Mouse (Mus musculus) heart, postnatal 10 days (tissue): ENCODE data around the gene Usp24. TPM values are rescaled to one million over a fixed set of nuclear protein-coding genes. Genes with fewer than 3 reads are reported as not detected.

Source experiments
- DNase-seq, 2 experiments: peaks; one replicate each; pipeline ENCODE4 v3.0.0; 2021
- intact Hi-C: fragments of 180-260 bp; cut with DNase I; formaldehyde crosslinking; loops from one replicate; pipeline ENCODE4 v1.15.1; 2025
- total RNA-seq, 2 experiments: library from RNA; stranded (reverse); gene quantifications; 2 replicates each; pipeline ENCODE4 v1.2.3; 2021

The Usp24 gene
- 10 to 100 TPM; 40.6 to 44.5 TPM for total RNA-seq

DNA sequence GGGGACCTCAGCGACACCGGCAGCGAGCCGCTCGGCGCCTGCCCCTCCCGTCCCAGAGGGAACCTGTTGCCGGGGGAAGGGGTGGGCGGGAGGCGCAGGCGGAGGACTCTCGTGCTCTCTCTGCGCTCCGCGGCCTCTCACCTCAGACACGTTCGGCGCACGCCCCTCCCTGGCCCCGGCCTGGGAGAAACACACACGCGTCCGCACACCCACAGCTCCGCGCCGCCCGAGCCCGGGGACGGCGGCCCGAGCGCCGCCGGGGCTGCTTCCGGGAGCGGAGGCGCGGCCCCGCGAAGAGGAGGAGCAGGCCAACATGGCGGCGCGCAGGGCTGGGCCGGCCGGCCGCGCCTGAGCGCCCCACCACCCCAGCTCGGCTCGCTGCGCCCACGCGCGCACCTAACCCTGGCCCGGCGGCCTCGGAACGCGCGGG, at the start of gene Usp24:
Usp24 (plus strand) TSS at position 293 of the 430 bp plus-strand sequence.
- peak; percentile 84 to 85 for DNase-seq
- intact Hi-C loops: loop anchor here (2.0 to 5.0 kb wide), 2 partner anchors 55 to 84 kb away; no protein-coding TSS in a partner anchor

DNA sequence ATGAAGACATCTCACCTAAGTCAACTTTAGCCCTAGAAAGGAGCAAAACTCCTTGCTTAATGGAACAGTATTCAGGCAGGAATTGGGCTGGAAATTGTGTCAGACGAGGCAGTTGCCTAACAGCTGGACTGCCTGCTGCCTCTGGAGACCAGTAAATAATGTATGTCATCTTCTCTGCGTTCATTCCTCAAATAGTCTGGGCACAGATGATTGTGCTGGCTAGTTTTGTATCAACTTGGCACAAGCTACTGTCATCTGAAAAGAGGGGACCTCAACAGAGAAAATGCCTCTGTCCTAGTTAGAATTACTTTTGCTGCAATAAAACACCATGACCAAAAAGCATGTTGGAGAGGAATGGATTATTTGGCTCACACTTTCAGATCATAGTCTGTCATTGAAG, 39.1 kb upstream of the Usp24 start:
- intact Hi-C loops: no loop called here
- DNase-seq: no peak

DNA sequence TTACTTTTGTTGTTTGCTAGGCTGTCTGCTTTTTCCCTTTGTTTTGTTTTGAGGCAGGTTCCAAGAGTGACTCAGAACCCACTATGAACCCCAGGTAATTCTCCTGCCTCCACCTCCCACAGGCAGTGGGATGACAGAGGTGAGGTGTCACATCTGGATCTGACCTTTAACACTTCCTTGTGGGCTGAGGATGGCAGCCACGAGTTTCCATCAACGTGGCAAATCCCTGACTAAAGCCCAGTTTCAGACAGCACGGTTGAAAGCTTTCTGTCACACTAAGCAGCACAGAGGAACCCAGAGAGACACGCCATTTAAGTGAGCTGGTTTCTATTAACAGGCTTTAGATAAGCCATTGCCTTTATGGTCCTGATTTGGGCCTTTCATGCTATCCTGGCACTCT, 36.8 kb upstream of the Usp24 start:
- intact Hi-C loops: no loop called here
- DNase-seq: no peak

DNA sequence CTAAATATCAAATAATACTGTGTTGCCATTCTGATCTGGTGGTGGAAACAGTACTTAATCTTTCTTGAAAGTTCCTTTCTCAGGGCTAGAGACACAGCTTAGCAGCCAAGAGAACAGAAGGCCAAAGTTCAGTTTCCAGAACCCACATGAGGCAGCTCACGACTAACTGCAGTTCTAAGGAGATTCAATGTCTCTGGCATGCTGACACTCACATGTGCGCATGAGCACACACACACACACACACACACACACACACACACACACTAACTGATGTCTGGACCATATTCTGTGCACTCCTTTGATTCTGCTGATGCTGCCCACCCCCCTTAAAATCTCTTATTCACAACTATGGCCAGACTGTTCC, 34.9 kb upstream of the Usp24 start:
- intact Hi-C loops: no loop called here

DNA sequence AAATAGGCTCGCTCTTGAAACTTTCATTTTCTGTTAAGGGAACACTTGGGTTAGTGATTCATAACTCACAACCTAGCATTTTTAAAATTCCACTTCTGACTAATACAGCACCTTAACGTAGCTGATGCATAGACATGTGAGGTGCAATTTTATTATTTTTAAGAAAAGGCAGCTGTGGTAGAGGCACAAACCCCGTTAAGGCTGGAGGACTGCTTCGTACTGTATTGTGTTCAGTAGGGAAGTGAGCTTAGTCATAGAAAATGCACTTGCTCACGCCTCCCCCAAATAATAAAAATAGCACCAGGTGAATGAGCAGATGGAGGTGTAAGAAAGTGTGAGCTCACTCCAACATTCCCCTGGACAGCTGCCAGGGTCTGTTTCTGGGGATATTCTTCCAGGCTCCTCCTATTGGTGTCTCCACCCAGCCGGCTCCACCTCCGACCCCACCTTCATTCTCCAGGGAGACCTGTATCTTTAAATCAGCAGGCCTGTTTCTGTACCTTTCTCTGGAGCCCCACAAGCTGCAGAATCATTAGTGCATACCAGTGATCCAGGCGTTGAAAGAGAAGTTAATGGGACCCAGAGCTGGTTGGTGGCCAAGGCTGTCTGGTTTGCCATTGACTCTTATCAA, 34.4 kb upstream of the Usp24 start:
- DNase-seq: peak; percentile 60 to 62
- intact Hi-C loops: no loop called here

More for the DNA sequence above, 34.9 kb upstream of the Usp24 start:
- no peak for DNase-seq

DNA sequence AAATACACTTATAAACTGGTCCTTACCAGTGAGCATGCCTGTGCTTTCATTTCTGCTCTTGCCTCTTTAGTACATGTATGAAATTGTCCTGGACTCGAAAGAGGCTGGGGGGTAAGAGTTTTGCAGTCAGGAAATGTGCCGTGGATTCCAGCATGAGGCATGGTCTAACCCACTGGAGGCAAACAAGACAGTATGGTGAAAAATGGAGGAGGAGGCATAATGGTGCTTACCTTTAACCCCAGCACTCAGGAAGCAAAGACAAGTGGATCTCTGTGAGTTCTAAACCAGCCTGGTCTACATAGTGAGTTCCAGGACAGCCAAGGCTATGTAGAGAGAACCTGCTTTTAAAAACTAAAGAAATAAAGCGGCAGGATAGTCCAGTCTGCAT, 33.9 kb upstream of the Usp24 start:
- intact Hi-C loops: no loop called here
- no peak for DNase-seq

DNA sequence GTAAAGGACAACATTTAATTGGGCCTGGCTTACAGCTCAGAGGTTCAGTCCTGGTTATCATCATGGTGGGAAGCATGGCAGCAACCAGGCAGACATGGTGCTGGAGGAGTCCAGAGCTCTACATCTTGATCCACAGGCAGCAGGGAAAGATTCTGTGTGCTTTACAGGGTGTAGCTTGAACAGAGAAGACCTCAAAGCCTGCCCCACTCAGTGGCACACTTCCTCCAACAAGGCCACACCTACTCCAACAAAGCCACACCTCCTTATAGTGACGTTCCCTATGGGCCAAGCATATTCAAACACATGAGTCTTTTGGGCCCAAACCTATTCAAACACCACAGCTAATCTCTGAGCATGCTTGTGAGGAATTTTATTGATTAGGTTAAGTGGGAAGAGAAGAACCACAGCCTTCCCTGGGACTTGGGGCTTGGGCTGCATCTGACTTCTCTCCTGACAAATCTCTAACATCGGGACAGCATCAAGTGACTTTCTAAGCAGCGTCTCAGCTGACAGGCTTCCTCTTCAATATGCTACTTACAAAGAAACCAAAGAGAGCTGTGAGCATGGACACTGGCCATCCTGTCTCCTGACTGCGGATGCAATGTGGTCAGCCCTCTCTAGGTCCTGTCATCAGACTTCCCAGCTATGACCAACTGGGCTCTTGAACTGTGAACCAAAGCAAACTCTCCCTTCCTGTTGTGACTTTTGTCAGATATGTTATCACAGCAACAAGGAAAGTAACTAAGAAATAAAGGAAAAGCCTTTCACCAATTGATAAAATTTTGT, 28.9 kb upstream of the Usp24 start:
- intact Hi-C loops: no loop called here
- DNase-seq: no peak

DNA sequence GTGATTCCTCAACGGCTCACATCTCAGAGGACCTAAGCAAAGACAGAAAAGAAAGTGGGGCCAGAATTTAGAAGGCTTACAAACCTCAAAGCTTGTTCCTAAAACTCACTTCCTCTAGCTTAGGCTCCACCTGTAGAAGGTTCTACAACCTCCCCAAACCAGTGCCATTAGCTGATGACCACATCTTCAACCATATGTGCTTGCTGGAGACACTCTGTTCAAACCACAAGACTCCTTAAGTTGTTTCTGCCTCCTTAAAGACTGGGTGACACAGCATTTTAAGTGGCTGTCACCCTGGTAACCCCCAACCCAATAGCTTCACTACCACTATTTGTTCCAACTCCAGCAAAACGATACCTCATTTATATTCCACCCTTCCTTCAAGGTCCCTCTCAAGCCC, 25.8 kb upstream of the Usp24 start:
- DNase-seq: no peak
- intact Hi-C loops: no loop called here

DNA sequence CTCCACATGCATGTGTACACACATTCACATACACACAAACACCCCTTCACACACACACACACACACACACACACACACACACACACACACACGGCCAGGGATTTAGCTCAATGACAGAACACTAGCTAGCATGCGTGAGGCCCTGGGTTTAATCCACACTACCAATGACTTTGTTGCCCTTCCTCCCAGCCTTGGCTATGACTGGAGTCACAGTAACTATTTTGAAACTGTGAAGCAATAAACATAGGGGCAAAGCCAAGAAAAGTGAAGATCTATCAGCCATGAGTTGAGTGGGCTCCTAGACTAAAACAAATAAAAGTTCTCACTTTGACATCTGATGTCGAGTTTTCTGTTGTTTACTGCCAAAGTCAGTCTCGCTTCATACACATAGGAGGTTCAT, 23.2 kb upstream of the Usp24 start:
- no peak for DNase-seq
- intact Hi-C loops: no loop called here

DNA sequence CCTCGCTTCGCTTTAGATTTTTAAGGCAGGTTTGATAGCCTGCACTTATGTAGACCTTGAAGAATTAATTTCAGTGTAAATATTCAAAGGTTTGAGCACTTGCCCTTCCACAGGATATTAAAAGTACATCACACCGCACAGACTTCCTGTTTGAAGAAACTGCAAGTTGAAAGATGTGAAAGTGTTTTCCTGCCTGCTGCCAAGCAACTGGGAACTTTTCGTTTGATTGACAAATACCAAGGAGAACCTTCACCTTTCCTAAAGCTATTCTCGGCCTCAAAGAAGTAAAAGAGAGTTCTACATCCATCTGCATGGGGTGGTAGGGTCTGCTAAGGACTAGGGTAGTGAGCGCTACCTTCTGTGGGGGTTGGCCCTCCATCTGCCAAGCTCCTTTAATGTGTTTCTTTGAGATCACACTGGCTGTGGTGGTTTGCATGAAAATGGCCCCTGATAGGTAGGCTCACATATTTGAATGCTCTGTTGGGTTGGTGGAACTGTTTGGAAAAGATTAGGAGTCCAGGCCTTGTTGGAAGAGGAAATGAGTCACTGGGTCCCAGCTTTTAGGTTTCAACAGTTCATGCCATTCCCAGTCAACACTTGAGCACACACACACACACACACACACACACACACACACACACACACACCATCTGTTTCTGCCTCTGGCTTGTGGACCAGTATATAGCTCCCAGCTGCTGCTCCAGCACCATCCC, 22.5 kb upstream of the Usp24 start:
- no peak for DNase-seq
- intact Hi-C loops: no loop called here

DNA sequence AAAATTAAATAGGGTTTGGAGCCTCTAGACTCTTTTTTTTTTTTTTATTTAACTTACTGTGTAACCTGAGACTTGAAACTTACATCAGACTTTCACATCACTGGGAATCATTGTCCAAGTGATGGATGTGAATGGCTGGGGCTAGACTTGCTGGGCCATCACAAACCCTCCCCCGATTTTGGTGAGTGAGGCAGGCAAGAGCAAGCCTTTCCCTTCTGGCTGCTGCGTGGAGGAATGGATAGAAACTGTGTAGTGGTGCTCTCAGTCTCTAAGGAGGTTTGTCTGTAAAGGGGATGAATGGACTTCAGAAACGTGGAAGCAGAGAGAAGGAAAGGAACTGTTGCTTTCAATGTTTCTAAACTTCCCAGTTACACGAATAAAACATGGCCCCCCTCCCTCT, 20.3 kb upstream of the Usp24 start:
- intact Hi-C loops: no loop called here

DNA sequence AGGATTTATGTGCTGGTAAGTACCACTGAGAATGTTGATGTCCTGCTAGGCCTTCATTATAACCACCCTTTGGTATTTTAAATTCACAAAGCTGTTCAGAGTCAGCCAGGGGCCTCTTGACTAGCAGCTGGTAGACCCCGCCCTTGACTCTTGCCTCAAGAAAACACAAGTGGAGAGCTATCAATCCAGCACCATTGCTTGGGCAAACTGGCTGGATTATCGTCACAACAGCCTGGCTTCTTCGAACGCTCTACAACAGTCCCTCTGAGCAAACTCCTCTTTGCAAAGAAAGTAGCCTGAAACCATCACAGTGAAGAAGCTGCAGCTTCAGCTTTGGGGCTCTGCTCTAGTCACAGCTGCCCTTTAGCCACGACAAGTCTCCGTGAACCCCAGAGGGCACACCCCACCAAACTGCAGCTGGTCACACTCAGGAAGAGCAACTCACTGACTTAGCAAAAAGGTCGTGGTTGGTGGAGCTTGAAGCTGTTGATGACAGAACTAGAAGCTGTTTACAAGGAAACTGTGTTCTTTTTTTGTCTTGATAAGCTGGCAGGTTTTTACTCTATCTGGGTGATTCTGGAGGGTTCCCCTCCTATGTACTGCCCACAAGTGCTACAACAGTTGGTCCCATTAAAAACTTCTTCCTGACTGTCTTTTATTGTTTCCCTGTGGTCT, 19.5 kb upstream of the Usp24 start:
- no peak for DNase-seq
- intact Hi-C loops: no loop called here

More for the DNA sequence above, 20.3 kb upstream of the Usp24 start:
- DNase-seq: no peak

DNA sequence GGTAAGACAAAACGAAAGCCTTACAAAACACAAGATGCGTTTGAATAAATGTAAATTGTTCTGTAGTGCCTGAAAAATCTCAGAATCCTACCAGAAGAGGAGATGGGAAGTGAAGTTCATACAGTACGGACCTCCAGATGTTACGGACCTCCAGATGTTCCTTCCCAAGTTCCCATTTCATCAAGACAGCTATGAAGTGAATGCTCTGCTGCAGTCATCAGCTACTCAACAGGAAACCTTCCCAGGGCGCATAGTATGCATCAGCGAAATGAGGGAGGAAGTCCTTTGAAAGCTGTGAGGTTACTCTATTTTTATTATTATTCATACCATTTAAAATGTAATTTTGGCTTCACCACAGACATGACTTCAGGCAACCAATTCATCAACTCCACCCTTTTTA, 14.7 kb upstream of the Usp24 start:
- DNase-seq: peak; percentile 34 to 46

DNA sequence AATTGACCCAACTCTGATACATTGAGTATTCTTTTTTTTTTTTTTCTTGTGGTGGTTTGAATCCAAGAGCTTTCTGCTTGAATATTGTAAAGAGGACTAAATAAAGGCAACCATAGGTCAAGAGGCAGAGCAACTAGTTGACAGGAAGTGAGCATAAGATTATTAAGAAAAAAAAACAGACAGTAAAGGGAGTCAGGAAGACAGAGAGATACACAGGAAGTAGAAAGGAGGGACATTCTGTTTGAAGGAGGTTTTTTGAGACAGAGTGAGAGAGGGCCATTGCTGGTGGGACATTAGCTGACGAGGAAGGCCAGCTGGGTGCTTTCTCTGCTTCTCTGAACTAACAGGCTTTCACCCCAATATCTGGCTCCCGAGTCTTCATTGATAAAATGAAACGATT, 7.9 kb upstream of the Usp24 start:
- no peak for DNase-seq
- intact Hi-C loops: no loop called here

More for the DNA sequence above, 14.7 kb upstream of the Usp24 start:
- intact Hi-C loops: no loop called here

DNA sequence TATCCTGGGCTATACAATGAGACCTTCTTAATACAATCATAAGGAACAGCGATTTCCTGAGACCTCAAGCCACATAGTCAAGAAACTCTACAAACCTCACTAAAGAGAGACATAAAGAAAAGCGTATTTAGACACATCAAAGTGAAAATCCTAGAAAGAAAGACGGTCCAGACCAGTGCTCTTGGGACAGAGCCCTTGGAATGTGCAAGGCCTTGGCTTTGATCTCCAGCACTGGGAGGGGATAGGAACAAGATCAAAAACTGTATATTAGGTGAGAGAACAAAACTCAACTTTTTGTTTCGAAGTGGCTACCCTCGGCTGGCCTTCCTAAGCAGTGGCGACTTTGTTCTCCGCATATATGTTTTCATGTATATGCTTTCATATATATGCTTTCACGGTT, 3.4 kb upstream of the Usp24 start:
- no peak for DNase-seq
- intact Hi-C loops: no loop called here

DNA sequence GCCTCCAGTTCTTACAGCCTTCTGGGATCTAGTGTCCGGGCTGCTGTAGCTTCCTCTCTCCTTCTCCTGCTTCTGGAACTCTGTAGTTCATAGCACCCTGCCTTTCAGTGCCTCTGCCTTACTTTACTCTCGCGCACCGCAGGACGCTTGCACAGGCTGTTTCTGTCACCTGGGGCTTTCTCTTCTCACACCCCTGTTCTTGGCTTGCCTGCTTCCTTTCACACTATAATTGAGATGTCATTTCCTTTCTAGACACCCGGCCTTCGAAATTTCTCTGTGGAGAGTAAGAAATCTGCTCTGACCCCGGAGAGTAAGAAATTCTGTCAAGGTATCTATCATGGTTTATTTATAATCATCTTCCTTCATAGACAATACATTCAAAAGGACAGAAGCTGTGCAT, 2.9 kb upstream of the Usp24 start:
- intact Hi-C loops: no loop called here
- no peak for DNase-seq

DNA sequence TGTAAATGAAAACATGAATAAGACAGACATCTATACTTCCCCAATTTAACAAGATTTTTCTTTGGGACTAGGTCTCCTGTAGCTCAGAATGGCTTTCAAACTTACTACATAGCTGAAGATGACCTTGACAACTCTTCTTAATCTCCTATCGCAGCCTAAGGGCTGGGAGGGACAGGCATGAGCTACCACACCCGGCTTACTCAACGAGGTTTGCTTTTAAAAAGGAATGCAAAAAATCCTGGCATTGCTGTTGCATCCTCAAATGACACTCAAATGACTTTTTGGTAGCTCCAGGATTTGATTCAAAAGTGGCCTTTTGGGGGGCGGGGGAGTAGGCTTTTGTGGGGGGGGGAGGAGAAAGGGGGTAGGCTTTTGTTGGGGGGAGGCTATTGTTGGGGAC, 2.1 kb upstream of the Usp24 start:
- DNase-seq: no peak
- intact Hi-C loops: no loop called here

DNA sequence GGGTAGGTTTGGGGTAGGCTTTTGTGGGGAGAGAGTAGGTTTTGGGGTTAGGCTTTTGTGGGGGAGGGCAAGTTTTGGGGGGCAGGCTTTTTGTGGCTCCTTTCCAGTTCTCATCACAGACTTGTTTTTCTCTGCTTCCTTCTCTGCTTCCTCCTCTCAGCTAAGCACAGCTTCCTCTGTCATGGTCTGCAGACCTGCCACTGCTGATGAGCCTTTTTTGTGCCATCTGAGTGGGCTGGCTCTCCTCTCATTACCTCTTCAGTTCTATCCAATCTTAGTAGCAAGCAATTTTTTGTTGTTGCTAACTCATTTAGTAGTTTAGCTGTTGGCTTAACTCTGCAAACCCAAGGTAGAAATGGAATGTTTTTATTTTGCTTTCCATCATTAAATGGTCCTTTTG, 1.7 kb upstream of the Usp24 start:
- DNase-seq: no peak
- intact Hi-C loops: no loop called here

DNA sequence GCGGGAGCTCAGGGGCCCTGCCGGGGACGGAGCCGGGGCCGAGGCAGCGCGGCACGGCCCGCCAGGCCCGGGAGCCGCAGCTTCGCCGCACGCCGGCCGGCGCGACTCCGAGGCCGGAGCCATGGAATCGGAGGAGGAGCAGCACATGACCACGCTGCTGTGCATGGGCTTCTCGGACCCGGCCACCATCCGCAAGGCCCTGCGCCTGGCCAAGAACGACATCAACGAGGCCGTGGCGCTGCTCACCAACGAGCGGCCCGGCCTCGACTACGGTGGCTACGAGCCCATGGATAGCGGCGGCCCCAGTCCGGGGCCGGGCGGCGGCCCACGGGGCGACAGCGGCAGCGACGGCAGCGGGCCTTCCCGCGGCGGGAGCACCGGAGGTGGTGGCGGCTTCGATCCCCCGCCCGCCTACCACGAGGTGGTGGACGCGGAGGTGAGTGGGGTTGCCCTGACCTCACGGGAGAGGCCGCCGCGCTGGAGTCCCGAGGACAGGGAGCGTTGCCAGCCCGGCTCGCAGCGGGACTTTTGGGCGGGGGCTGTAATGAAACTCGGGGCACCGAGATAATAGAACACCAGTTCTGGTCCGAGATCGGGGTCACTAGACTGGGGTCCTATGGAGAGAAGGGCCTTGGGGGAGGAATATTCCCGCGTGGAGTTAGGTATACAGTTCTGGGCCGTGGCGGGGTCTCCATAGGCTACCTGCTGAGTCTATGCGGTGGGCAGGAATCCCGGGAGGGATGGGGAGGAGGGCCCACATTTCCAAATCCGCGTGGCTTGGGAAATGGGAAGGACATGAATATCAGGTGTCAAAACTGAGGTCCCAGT, 552 bp downstream of the Usp24 start:
- peak; percentile 71 to 76 for DNase-seq
- intact Hi-C loops: loop anchor here (2.0 to 5.0 kb wide), 2 partner anchors 56 to 84 kb away; no protein-coding TSS in a partner anchor
